Mouse (Mus musculus) cortical plate, adult 2 months (tissue): ENCODE results near the gene Shkbp1.

ENCODE experiments used
- CTCF ChIP-seq: fragments of 200-500 bp; IDR thresholded peaks from 2 replicates; pipeline ENCODE4 v1.5.1; 2011; ENCODE audit warnings: mild to moderate bottlenecking, control low read depth, low read length; ENCODE audit not compliant: insufficient read depth; ENCODE audit errors: extremely low read depth
- POLR2A ChIP-seq: fragments of 200-500 bp; IDR thresholded peaks from 2 replicates; pipeline ENCODE4 v1.6.1; 2011; ENCODE audit warnings: mild to moderate bottlenecking, low read length, control low read depth; ENCODE audit not compliant: insufficient read depth; ENCODE audit errors: extremely low read depth

GRCm38 (mm10) chr7:27360749-27361148 lies 4.9 kb upstream of the Shkbp1 start:
- TF ChIP-seq POLR2A (no peak), CTCF (no peak)
